Mouse (Mus musculus) forebrain, postnatal 0 days (tissue): ENCODE measurements around the gene Greb1. TPM values are rescaled to one million over a fixed set of nuclear protein-coding genes. Genes with fewer than 3 reads are reported as not detected.

Source experiments
- ATAC-seq: fragments of 200-750 bp; cut with Nextera tagmentation; 2 replicates; pipeline ENCODE4 v1.8.0; 2017; ENCODE audit warnings: mild to moderate bottlenecking, moderate library complexity
- DNase-seq: peaks from one replicate; pipeline ENCODE4 v3.0.0-alpha.2; 2015
- H3K27ac ChIP-seq: fragments of 300-500 bp; sonication (generic); 2 replicates; pipeline ENCODE4 v1.5.1; 2014; ENCODE audit warnings: low read depth, mild to moderate bottlenecking, antibody characterized with exemption, low read length, moderate library complexity, mixed read lengths
- H3K27me3 ChIP-seq: fragments of 300-500 bp; sonication (generic); 2 replicates; pipeline ENCODE4 v1.6.1; 2014; ENCODE audit warnings: mild to moderate bottlenecking, low read length, mixed read lengths; ENCODE audit not compliant: insufficient read depth
- H3K36me3 ChIP-seq: fragments of 300-500 bp; sonication (generic); 2 replicates; pipeline ENCODE4 v1.6.1; 2014; ENCODE audit warnings: mild to moderate bottlenecking, moderate library complexity; ENCODE audit not compliant: insufficient read depth
- H3K4me1 ChIP-seq: fragments of 300-500 bp; sonication (generic); 2 replicates; pipeline ENCODE4 v1.6.1; 2014; ENCODE audit warnings: antibody characterized with exemption; ENCODE audit not compliant: insufficient read depth
- H3K4me2 ChIP-seq: fragments of 300-500 bp; sonication (generic); 2 replicates; pipeline ENCODE4 v1.6.1; 2014; ENCODE audit warnings: low read depth, mild to moderate bottlenecking, moderate library complexity
- H3K4me3 ChIP-seq: fragments of 300-500 bp; sonication (generic); 2 replicates; pipeline ENCODE4 v1.5.1; 2014; ENCODE audit warnings: low read depth, low read length, mixed read lengths
- H3K9ac ChIP-seq: fragments of 300-500 bp; sonication (generic); 2 replicates; pipeline ENCODE4 v1.6.1; 2014; ENCODE audit warnings: mild to moderate bottlenecking
- H3K9me3 ChIP-seq: fragments of 300-500 bp; sonication (generic); 2 replicates; pipeline ENCODE4 v1.6.1; 2016; ENCODE audit warnings: low read length
- CTCF ChIP-seq: sonication (generic); IDR thresholded peaks from 2 replicates; pipeline ENCODE4 v1.5.1; 2016; ENCODE audit warnings: antibody characterized with exemption, control low read depth, low read depth
- WGBS: fragments of 180-500 bp; shearing (Covaris S2); extraction: QIAGEN DNeasy Blood & Tissue Kit; methylation state at CpG from one replicate; pipeline ENCODE4 v1.1.7; 2014; 5-methylcytosine and 5-hydroxymethylcytosine counted together
- polyA plus RNA-seq: library from polyadenylated mRNA; unstranded; fragments of >200 nt; fragmentation: Nextera tagmentation; extraction: Ambion mirVana; gene quantifications from 2 replicates; pipeline ENCODE4 v1.2.1, GENCODE M21; 2015
- total RNA-seq: library from RNA; depleted of rRNA; stranded (reverse); fragments of >200 nt; gene quantifications from 2 replicates; pipeline ENCODE4 v1.2.3, GENCODE M21; 2014

The Greb1 gene
- total and polyA plus RNA-seq, 2 experiments from 2014 or later, result 0.25 to 0.48 TPM

DNA sequence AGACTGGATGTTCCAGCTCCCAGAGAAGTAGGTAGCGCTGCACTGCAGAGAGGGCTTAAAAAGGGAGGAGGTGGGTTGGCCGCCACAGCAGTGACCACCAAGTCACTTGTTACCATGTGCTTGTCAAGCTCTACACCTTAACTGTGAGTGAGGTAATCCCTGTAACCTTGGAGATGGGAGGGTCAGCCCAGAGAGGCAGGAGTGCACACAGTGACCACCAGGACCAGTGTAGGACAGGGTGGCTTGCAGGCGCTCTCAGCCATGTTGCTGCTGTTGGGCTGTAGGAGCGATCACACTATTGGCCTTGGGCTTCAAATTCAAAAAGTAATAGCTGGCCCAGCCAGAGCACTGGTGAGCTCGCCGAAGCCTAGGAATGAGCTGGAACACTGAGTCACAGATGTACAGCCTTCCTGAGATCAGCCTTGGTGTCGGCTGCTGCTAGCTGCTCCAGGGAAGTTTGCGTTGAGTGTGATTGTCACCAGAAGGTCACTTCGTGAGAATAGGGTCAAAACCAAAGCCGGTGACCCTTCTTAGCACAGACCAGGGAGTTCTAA lies 21.6 kb upstream of the Greb1 start:
- ATAC-seq (no peak), DNase-seq (no peak)
- Histone ChIP-seq H3K27ac (no peak overlapping the region), H3K9me3 (no peaks in the 10 kb centered on the region), H3K4me3 (no peak overlapping the region), H3K36me3 (peaks cover 70% of the 10 kb centered on the region), H3K4me1 (no peaks in the 10 kb centered on the region), H3K27me3 (no peaks in the 10 kb centered on the region), H3K4me2 (no peak overlapping the region), H3K9ac (no peak overlapping the region)
- TF ChIP-seq CTCF, result no peak
- WGBS, result 95% methylated on average over 10 of the region's 10 CpGs

DNA sequence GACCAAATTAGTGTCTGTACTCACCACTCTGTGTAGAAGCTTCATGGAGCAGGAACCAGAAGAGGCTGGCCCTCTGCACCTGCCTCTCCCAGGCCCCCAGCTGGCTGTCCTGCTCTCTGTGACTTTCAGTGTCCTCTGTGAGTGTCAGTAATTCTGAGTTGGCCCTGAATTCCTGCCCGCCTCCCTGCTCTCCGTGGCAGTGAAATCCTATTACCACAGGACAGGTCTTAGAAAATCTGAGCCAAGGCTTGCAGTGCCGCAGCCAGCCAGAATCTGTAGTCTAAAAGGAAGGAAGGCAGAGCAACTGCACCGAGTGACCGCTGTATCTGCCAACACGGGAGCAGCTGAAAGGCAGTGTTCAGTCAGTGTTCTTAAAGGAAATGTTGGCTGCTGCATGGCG lies 20.1 kb upstream of the Greb1 start:
- no peak overlapping the region for H3K4me3 ChIP-seq
- TF ChIP-seq CTCF, result no peak
- H3K36me3 ChIP-seq, result peaks cover 72% of the 10 kb centered on the region
- DNase-seq (no peak), ATAC-seq (peak; percentile 34; the same call in 1 of the 2 replicates)
- H3K27me3 ChIP-seq, result no peaks in the 10 kb centered on the region
- H3K27ac ChIP-seq, result no peak overlapping the region
- H3K9ac ChIP-seq, result no peak overlapping the region
- H3K4me2 ChIP-seq, result no peak overlapping the region
- no peaks in the 10 kb centered on the region for H3K9me3 ChIP-seq
- WGBS, result 78% methylated on average over 7 of the region's 7 CpGs
- no peaks in the 10 kb centered on the region for H3K4me1 ChIP-seq

DNA sequence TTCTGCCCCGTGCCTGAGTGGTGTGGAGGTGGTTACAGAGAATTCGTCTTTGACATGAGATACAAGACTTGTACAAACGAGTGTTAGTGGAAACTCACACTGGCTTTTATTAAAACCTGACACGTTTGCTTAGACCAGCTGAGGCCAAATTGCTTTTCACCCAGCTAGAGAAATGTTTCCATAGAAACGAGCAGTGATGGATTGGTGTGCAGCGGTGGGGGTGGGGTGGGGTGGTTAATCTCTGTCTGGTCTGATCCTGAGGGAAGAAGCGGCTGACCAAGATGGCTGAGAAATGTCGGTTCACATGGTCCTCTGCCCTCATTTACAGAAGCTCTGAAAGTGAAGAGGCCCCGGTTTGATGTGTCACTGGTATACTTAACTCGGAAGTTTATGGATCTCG lies 17.8 kb upstream of the Greb1 start:
- Histone ChIP-seq H3K27me3 (no peaks in the 10 kb centered on the region), H3K36me3 (peaks cover 55% of the 10 kb centered on the region), H3K27ac (no peak overlapping the region), H3K4me3 (no peak overlapping the region), H3K9ac (no peak overlapping the region), H3K4me2 (no peak overlapping the region), H3K9me3 (no peaks in the 10 kb centered on the region), H3K4me1 (no peaks in the 10 kb centered on the region)
- no peak for TF ChIP-seq CTCF
- DNase-seq (no peak), ATAC-seq (peak; percentile 61)
- WGBS, result 37% methylated on average over 11 of the region's 11 CpGs

DNA sequence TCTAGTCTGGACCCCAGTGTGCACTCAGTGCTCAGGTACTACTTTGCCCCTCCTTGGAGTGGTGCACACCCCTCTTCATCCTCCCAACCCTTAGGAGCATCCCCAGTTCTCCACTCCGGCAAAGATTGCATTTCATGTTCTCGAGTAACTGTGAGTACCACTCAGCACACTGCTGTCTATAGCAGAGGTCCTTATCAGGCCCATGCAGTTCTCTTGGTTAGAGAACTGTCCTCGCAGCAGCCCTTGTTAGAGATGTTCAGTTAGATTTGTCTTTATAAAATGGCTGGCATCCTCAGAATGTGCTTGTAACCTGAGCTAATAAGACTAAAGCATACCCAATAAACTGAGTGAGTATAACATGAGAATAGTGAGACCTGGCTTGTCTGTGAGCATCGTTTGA lies 16.5 kb upstream of the Greb1 start:
- Histone ChIP-seq H3K4me1 (peaks cover 3% of the 10 kb centered on the region; the same call in 1 of the 2 replicates), H3K4me2 (no peak overlapping the region), H3K27me3 (no peaks in the 10 kb centered on the region), H3K9me3 (no peaks in the 10 kb centered on the region), H3K9ac (no peak overlapping the region), H3K27ac (no peak overlapping the region), H3K4me3 (no peak overlapping the region), H3K36me3 (peaks cover 41% of the 10 kb centered on the region)
- 91% methylated on average over 4 of the region's 4 CpGs for WGBS
- no peak for TF ChIP-seq CTCF
- ATAC-seq (no peak), DNase-seq (no peak)

DNA sequence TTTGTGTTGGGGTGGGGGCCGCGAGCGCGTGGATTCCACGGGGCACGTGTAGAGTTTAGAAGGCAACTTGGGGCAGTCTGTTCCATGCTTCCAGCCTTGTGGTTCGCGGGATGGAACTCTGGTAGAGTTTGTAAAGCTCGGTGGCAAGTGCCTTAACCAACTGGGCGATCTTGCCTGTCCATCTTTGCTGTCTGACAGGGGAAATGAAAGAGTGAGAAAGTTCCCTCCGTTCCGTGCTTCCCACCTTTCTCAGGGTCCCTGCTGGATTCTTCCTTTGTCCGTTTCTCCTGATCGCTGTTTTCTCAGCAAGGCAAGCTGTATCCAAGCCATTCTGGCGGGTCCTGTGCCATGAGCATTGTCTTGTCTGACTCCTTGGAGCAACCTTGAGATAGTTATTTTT lies 10.8 kb upstream of the Greb1 start:
- Histone ChIP-seq H3K9ac (peak overlapping the region; percentile 74), H3K27me3 (peaks cover 2% of the 10 kb centered on the region; the same call in 1 of the 2 replicates), H3K27ac (no peak overlapping the region), H3K36me3 (peaks cover 5% of the 10 kb centered on the region; the same call in 1 of the 2 replicates), H3K4me3 (peak overlapping the region; percentile 66), H3K4me2 (peak overlapping the region; percentile 80), H3K4me1 (peaks cover 12% of the 10 kb centered on the region), H3K9me3 (no peaks in the 10 kb centered on the region)
- 6% methylated on average over 15 of the region's 15 CpGs for WGBS
- no peak for TF ChIP-seq CTCF
- DNase-seq (no peak), ATAC-seq (no peak)

DNA sequence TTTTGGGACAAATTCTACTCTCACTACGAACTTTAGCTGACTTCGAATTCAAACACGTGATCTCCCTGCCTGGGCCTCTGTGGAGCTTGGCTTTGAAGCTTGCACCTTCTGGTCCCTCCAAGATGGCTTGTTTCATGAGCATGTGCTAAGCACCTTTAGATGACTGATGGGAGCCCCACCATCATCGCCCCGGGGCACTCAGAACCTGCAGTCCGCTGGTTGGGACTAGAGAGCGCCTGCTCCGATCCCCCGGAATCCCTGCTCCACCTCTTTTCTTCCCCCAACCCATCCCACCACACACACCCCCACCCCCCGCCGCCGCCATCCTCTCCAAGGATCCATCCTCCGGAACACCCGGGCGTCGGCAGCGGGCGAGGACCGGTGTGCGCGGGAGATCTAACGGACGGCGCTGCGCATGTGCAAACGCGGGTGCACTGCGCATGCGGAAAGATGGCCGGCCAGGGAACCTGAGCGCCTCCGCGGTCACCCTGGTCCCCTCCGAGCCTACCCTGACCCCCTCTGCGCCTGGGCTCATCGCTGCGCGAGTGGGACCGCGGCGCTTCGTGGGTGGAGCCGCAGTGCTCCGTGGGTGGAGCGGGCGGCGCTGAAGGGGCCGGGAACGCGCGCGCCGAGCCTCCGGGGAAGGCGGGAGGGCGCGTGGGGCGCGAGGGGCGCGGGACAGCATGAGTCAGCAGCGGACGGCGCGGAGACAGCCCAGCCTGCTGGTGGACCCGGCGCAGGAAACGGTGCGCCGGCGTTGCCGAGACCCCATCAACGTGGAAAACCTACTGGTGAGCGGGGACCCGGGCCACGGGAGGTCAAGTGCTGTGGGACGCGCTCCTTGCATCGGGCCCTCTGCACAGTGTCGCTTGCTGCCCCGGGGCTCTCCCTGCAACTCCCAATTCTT lies 10.1 kb upstream of the Greb1 start, which contains the start of gene E2f6:
Gene E2f6 (plus strand): TSS at position 439 of the 907 bp plus-strand sequence.
- Histone ChIP-seq H3K4me3 (peak within 1 kb of the TSS; percentile 66), H3K27ac (peak within 1 kb of the TSS; percentile 30; the same call in 1 of the 2 replicates), H3K4me2 (peak within 1 kb of the TSS; percentile 80), H3K4me1 (peaks cover 12% of the 10 kb centered on the region), H3K36me3 (no peaks in the 10 kb centered on the region), H3K9me3 (no peaks in the 10 kb centered on the region), H3K27me3 (peaks cover 8% of the 10 kb centered on the region; the same call in 1 of the 2 replicates), H3K9ac (peak within 1 kb of the TSS; percentile 74)
- peak; percentile 93 for ATAC-seq
- no peak for TF ChIP-seq CTCF
- 8% methylated on average over 80 of the region's 81 CpGs for WGBS
- DNase-seq, result peak; percentile 92

DNA sequence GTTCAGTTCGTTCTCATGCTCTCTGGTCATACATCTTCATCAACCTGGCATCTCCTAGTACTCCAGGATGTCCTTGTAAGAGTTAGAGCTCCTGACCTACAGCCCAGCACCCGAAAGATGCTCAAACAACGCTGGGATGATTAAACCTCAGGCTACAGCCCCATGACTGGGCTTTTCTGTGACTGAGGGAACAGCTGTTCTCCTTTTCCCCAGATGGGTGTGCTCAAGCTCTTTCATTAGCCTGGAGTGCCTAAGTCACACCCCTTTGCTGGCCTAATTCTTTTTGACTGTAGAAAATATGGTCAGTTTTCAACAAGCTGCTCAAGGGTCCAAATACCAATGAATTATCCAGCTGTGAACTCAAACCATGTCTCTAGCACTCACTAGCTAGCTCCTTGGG lies 7.4 kb upstream of the Greb1 start:
- DNase-seq, result peak; percentile 64
- H3K9ac ChIP-seq, result no peak overlapping the region
- H3K4me3 ChIP-seq, result no peak overlapping the region
- H3K27me3 ChIP-seq, result peaks cover 8% of the 10 kb centered on the region; the same call in 1 of the 2 replicates
- no peak overlapping the region for H3K27ac ChIP-seq
- H3K36me3 ChIP-seq, result no peaks in the 10 kb centered on the region
- peaks cover 12% of the 10 kb centered on the region for H3K4me1 ChIP-seq
- WGBS, result 31% methylated on average over 3 of the region's 3 CpGs
- TF ChIP-seq CTCF, result peak; percentile 69
- peak; percentile 42; the same call in 1 of the 2 replicates for ATAC-seq
- no peak overlapping the region for H3K4me2 ChIP-seq
- H3K9me3 ChIP-seq, result no peaks in the 10 kb centered on the region
